Mouse (Mus musculus) megakaryocyte-erythroid progenitor cell, adult 5-6 weeks (primary cell): ENCODE measurements around the gene Prodh2. TPM values are rescaled to one million over a fixed set of nuclear protein-coding genes. Genes with fewer than 3 reads are reported as not detected.

Source experiments
- ATAC-seq: replicated peaks from 2 replicates; pipeline ENCODE4 v1.8.0; 2016; ENCODE audit warnings: mild to moderate bottlenecking, inconsistent platforms; ENCODE audit not compliant: severe bottlenecking, poor library complexity, low FRiP score, low TSS enrichment
- total RNA-seq, 2 experiments: library from RNA; stranded (forward) in 1 of 2; stranded (reverse) in 1 of 2; fragments of 200-1000, 215-1000 nt in 1 of 2; fragments of >200 nt in 1 of 2; fragmentation: Nextera tagmentation in 1 of 2; gene quantifications; 2 replicates each; pipeline ENCODE4 v1.2.3; 2014 to 2017

Prodh2 gene
- total RNA-seq, 2 experiments from 2014 or later, result not detected

DNA sequence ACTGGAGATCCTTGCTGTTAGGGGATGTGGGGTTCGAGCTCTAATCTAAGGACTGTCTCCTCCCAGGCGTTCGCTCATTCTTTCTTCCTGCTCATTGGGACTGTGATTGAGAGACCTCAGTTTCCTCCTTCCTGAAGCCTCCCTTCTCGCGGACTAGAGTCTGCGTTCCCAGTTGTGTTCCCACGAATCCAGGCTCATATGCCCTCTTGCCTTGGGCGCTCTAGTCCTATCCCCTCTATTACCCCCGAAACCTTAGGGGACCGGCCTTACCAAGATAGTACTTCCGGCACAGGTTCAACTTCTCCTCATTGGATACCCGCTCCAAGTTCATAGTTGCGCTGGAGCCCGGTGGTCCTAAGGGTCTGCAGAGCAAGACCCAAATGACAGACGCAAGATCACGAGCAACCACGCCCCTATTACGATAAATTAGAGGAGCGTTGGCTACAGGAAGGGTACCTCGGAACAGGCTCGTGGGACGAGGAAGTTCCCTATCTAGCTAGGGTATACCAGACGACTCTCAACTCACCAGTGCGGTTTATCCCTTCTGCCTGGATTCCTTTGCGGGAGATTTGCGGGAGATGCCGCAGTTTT, 69.2 kb downstream of the Prodh2 start:
- ATAC-seq, result no peak

Other genes with a start within 250 kb of the Prodh2 start
Only the 30 nearest of the 33 such genes appear.
- 31.0 and 31.8 TPM in 2 replicates for gene Wdr62, start 213.2 kb upstream of the Prodh2 start, total RNA-seq (2014; fragmentation: Nextera tagmentation)
- 5.1 and 5.5 TPM in 2 replicates for gene Wdr62, start 213.2 kb upstream of the Prodh2 start, total RNA-seq (2017)
- not detected in 2 replicates for gene Clip3, start 201.9 kb upstream of the Prodh2 start, total RNA-seq (2014; fragmentation: Nextera tagmentation)
- not detected in 2 replicates for gene Clip3, start 201.9 kb upstream of the Prodh2 start, total RNA-seq (2017)
- gene Alkbh6, start 184.9 kb upstream of the Prodh2 start, total RNA-seq (2014; fragmentation: Nextera tagmentation), result 12.7 and 35.5 TPM in 2 replicates
- gene Alkbh6, start 184.9 kb upstream of the Prodh2 start, total RNA-seq (2017), result 26.5 and 28.8 TPM in 2 replicates
- 2.9 TPM in 1 of 2 replicates, not detected in the other for gene Syne4, start 178.8 kb upstream of the Prodh2 start, total RNA-seq (2014; fragmentation: Nextera tagmentation)
- gene Syne4, start 178.8 kb upstream of the Prodh2 start, total RNA-seq (2017), result not detected in 2 replicates
- not detected in 2 replicates for gene E130208F15Rik, start 171.9 kb upstream of the Prodh2 start, total RNA-seq (2014; fragmentation: Nextera tagmentation)
- gene E130208F15Rik, start 171.9 kb upstream of the Prodh2 start, total RNA-seq (2017), result 3.4 TPM in 1 of 2 replicates, not detected in the other
- 7.3 and 9.2 TPM in 2 replicates for gene Sdhaf1, start 169.7 kb upstream of the Prodh2 start, total RNA-seq (2014; fragmentation: Nextera tagmentation)
- gene Sdhaf1, start 169.7 kb upstream of the Prodh2 start, total RNA-seq (2017), result 7.9 and 8.9 TPM in 2 replicates
- gene Lrfn3, start 130.8 kb upstream of the Prodh2 start, total RNA-seq (2014; fragmentation: Nextera tagmentation), result not detected in 2 replicates
- not detected in 2 replicates for gene Lrfn3, start 130.8 kb upstream of the Prodh2 start, total RNA-seq (2017)
- gene Tyrobp, start 79.9 kb upstream of the Prodh2 start, total RNA-seq (2014; fragmentation: Nextera tagmentation), result 19.3 TPM in 1 of 2 replicates, not detected in the other
- gene Tyrobp, start 79.9 kb upstream of the Prodh2 start, total RNA-seq (2017), result 5.1 and 26.6 TPM in 2 replicates
- gene Hcst, start 73.8 kb upstream of the Prodh2 start, total RNA-seq (2014; fragmentation: Nextera tagmentation), result 4.3 and 4.4 TPM in 2 replicates
- gene Hcst, start 73.8 kb upstream of the Prodh2 start, total RNA-seq (2017), result 3.3 TPM in 1 of 2 replicates, not detected in the other
- gene Nfkbid, start 71.9 kb upstream of the Prodh2 start, total RNA-seq (2014; fragmentation: Nextera tagmentation), result 0.89 and 9.0 TPM in 2 replicates
- 0.80 and 3.1 TPM in 2 replicates for gene Nfkbid, start 71.9 kb upstream of the Prodh2 start, total RNA-seq (2017)
- not detected in 2 replicates for gene Aplp1, start 48.1 kb upstream of the Prodh2 start, total RNA-seq (2014; fragmentation: Nextera tagmentation)
- not detected in 2 replicates for gene Aplp1, start 48.1 kb upstream of the Prodh2 start, total RNA-seq (2017)
- gene Kirrel2, start 35.9 kb upstream of the Prodh2 start, total RNA-seq (2014; fragmentation: Nextera tagmentation), result not detected in 2 replicates
- not detected in 2 replicates for gene Kirrel2, start 35.9 kb upstream of the Prodh2 start, total RNA-seq (2017)
- 1.7 TPM in 1 of 2 replicates, not detected in the other for gene Nphs1, start 35.3 kb upstream of the Prodh2 start, total RNA-seq (2014; fragmentation: Nextera tagmentation)
- gene Nphs1, start 35.3 kb upstream of the Prodh2 start, total RNA-seq (2017), result 1.9 TPM in 1 of 2 replicates, not detected in the other
- gene Arhgap33, start 41.4 kb downstream of the Prodh2 start, total RNA-seq (2014; fragmentation: Nextera tagmentation), result 32.6 and 47.6 TPM in 2 replicates
- gene Arhgap33, start 41.4 kb downstream of the Prodh2 start, total RNA-seq (2017), result 4.6 and 15.1 TPM in 2 replicates
- 20.8 and 25.3 TPM in 2 replicates for gene Hspb6, start 58.6 kb downstream of the Prodh2 start, total RNA-seq (2014; fragmentation: Nextera tagmentation)
- gene Hspb6, start 58.6 kb downstream of the Prodh2 start, total RNA-seq (2017), result 1.2 and 8.1 TPM in 2 replicates
- 16.2 and 17.9 TPM in 2 replicates for gene Proser3, start 58.7 kb downstream of the Prodh2 start, total RNA-seq (2014; fragmentation: Nextera tagmentation)
- 3.5 and 5.3 TPM in 2 replicates for gene Proser3, start 58.7 kb downstream of the Prodh2 start, total RNA-seq (2017)
- 45.8 and 61.6 TPM in 2 replicates for gene Lin37, start 66.2 kb downstream of the Prodh2 start, total RNA-seq (2014; fragmentation: Nextera tagmentation)
- gene Lin37, start 66.2 kb downstream of the Prodh2 start, total RNA-seq (2017), result 13.8 and 28.6 TPM in 2 replicates
- gene U2af1l4, start 69.7 kb downstream of the Prodh2 start, total RNA-seq (2014; fragmentation: Nextera tagmentation), result 29.4 and 34.6 TPM in 2 replicates
- 79.6 and 83.0 TPM in 2 replicates for gene U2af1l4, start 69.7 kb downstream of the Prodh2 start, total RNA-seq (2017)
- gene Gm49396, start 69.7 kb downstream of the Prodh2 start, total RNA-seq (2014; fragmentation: Nextera tagmentation), result 5.3 and 14.0 TPM in 2 replicates
- 1.5 and 7.0 TPM in 2 replicates for gene Gm49396, start 69.7 kb downstream of the Prodh2 start, total RNA-seq (2017)
- gene Psenen, start 70.0 kb downstream of the Prodh2 start, total RNA-seq (2014; fragmentation: Nextera tagmentation), result 150 and 174 TPM in 2 replicates
- gene Psenen, start 70.0 kb downstream of the Prodh2 start, total RNA-seq (2017), result 99.1 and 117 TPM in 2 replicates
- 3.7 and 11.3 TPM in 2 replicates for gene Igflr1, start 71.8 kb downstream of the Prodh2 start, total RNA-seq (2014; fragmentation: Nextera tagmentation)
- not detected in 2 replicates for gene Igflr1, start 71.8 kb downstream of the Prodh2 start, total RNA-seq (2017)
- gene Kmt2b, start 95.1 kb downstream of the Prodh2 start, total RNA-seq (2014; fragmentation: Nextera tagmentation), result 105 and 115 TPM in 2 replicates
- gene Kmt2b, start 95.1 kb downstream of the Prodh2 start, total RNA-seq (2017), result 17.0 and 17.3 TPM in 2 replicates
- not detected in 2 replicates for gene Zbtb32, start 105.3 kb downstream of the Prodh2 start, total RNA-seq (2014; fragmentation: Nextera tagmentation)
- not detected in 2 replicates for gene Zbtb32, start 105.3 kb downstream of the Prodh2 start, total RNA-seq (2017)
- 0.83 TPM in 1 of 2 replicates, not detected in the other for gene Upk1a, start 119.2 kb downstream of the Prodh2 start, total RNA-seq (2014; fragmentation: Nextera tagmentation)
- 0.99 TPM in 1 of 2 replicates, not detected in the other for gene Upk1a, start 119.2 kb downstream of the Prodh2 start, total RNA-seq (2017)
- gene Cox6b1, start 132.5 kb downstream of the Prodh2 start, total RNA-seq (2014; fragmentation: Nextera tagmentation), result 569 and 755 TPM in 2 replicates
- gene Cox6b1, start 132.5 kb downstream of the Prodh2 start, total RNA-seq (2017), result 427 and 665 TPM in 2 replicates
- gene Etv2, start 142.2 kb downstream of the Prodh2 start, total RNA-seq (2014; fragmentation: Nextera tagmentation), result not detected in 2 replicates
- not detected in 2 replicates for gene Etv2, start 142.2 kb downstream of the Prodh2 start, total RNA-seq (2017)
- 48.3 and 48.6 TPM in 2 replicates for gene Rbm42, start 156.7 kb downstream of the Prodh2 start, total RNA-seq (2014; fragmentation: Nextera tagmentation)
- gene Rbm42, start 156.7 kb downstream of the Prodh2 start, total RNA-seq (2017), result 29.1 and 53.0 TPM in 2 replicates
- gene Haus5, start 171.4 kb downstream of the Prodh2 start, total RNA-seq (2014; fragmentation: Nextera tagmentation), result 32.4 and 43.6 TPM in 2 replicates
- gene Haus5, start 171.4 kb downstream of the Prodh2 start, total RNA-seq (2017), result 17.4 and 24.7 TPM in 2 replicates
- gene Pmis2, start 178.0 kb downstream of the Prodh2 start, total RNA-seq (2014; fragmentation: Nextera tagmentation), result not detected in 2 replicates
- gene Pmis2, start 178.0 kb downstream of the Prodh2 start, total RNA-seq (2017), result not detected in 2 replicates
- not detected in 2 replicates for gene 2200002J24Rik, start 205.3 kb downstream of the Prodh2 start, total RNA-seq (2014; fragmentation: Nextera tagmentation)
- gene 2200002J24Rik, start 205.3 kb downstream of the Prodh2 start, total RNA-seq (2017), result not detected in 2 replicates